Comparison of ENCODE assay signal across 8 mouse cellular contexts in genomic region chr11:106659598-106660295, GRCm38 (mm10). TPM values are rescaled to one million over a fixed set of nuclear protein-coding genes. Genes with fewer than 3 reads are reported as not detected.
DNase-seq lines count a peak whose midpoint lies in the region.

No protein-coding gene starts in this region.

- peak; percentile 40 for DNase-seq in adrenal gland, adult 8-10 months
- no peak for DNase-seq in adrenal gland, adult 18-20 months (ENCODE audit: low spot score in 2 of 2)
- peak; percentile 7 for DNase-seq in brain, adult 2 months (ENCODE audit: low read depth, low spot score)
- peak; percentile 86 to 93 for DNase-seq in heart, adult 9 months (ENCODE audit: low spot score in 2 of 2)
- peak; percentile 81 for DNase-seq in kidney, adult 9 months
- DNase-seq in lung, postnatal 14 days = peak; percentile 72
- DNase-seq in c-Kit-positive CD71-positive TER-119-positive erythroid progenitor cells, embryonic 14.5 days (ENCODE audit: low spot score) = no peak
- no peak for DNase-seq in cerebellum, postnatal 25 days

RNA-seq across cellular contexts. Expression of gene Tex2, which starts 46.5 kb away (rescaled TPM):
- total RNA-seq in adrenal gland, adult 8-10 months (2022) = 10 to 100 TPM; 48.2 to 56.8 (median 54.5) TPM
- total RNA-seq in adrenal gland, adult 18-20 months (2021) = 10 to 100 TPM; 52.1 to 54.2 TPM

Comparison
In these comparisons a context has a peak if more than half of its experiments do, and no peak if none do; other contexts are left out.
1. DNase-seq: peak in adrenal gland, adult 8-10 months (single experiment), brain, adult 2 months (single experiment), heart, adult 9 months (2 of 2), kidney, adult 9 months (single experiment) and lung, postnatal 14 days (single experiment); none in adrenal gland, adult 18-20 months (0 of 2), c-Kit-positive CD71-positive TER-119-positive erythroid progenitor cells, embryonic 14.5 days (single experiment) and cerebellum, postnatal 25 days (0 of 2).